Mouse (Mus musculus) forebrain, embryonic 10.5 days (tissue): ENCODE measurements around the gene Fnbp1l. TPM values are rescaled to one million over a fixed set of nuclear protein-coding genes. Genes with fewer than 3 reads are reported as not detected.

Experiments
- DNase-seq: peaks from one replicate; pipeline ENCODE4 v3.0.0-alpha.2; 2017; ENCODE audit warnings: low spot score; ENCODE audit errors: extremely low spot score
- H3K27ac ChIP-seq: fragments of 300-500 bp; sonication (generic); 2 replicates; pipeline ENCODE4 v1.5.1; 2016; ENCODE audit warnings: mild to moderate bottlenecking
- H3K27me3 ChIP-seq: fragments of 300-500 bp; sonication (generic); 2 replicates; pipeline ENCODE4 v1.6.1; 2016; ENCODE audit warnings: mild to moderate bottlenecking; ENCODE audit not compliant: poor library complexity, severe bottlenecking
- H3K36me3 ChIP-seq: fragments of 300-500 bp; sonication (generic); replicated peaks from 2 replicates; pipeline ENCODE4 v1.6.1; 2016; ENCODE audit warnings: mild to moderate bottlenecking, moderate library complexity
- H3K4me1 ChIP-seq: fragments of 300-500 bp; sonication (generic); 2 replicates; pipeline ENCODE4 v1.6.1; 2016
- H3K4me3 ChIP-seq: fragments of 300-500 bp; sonication (generic); 2 replicates; pipeline ENCODE4 v1.5.1; 2016; ENCODE audit warnings: mild to moderate bottlenecking, moderate library complexity
- H3K9me3 ChIP-seq: fragments of 300-500 bp; sonication (generic); 2 replicates; pipeline ENCODE4 v1.6.1; 2016; ENCODE audit warnings: mild to moderate bottlenecking, moderate library complexity
- WGBS: fragments of 180-500 bp; shearing (Covaris S2); methylation state at CpG from one replicate; pipeline ENCODE4 v1.1.7; 2016; 5-methylcytosine and 5-hydroxymethylcytosine counted together
- microRNA-seq: library from miRNA; unstranded; fragments of <30 nt; microRNA quantifications from one replicate; pipeline ENCODE4, GENCODE M21; 2017
- polyA plus RNA-seq: library from polyadenylated mRNA; unstranded; fragments of >200 nt; fragmentation: Nextera tagmentation; extraction: Ambion mirVana; gene quantifications from 2 replicates; pipeline ENCODE4 v1.2.1, GENCODE M21; 2016

Fnbp1l gene
- polyA plus RNA-seq, 1 experiment from 2014 or later, result 58.7 TPM

GRCm38 (mm10) chr3:122497871-122498270 lies 121.6 kb downstream of the Fnbp1l start:
- no peak overlapping the region for H3K4me3 ChIP-seq
- peaks cover 43% of the 10 kb centered on the region for H3K4me1 ChIP-seq
- 91% methylated on average over 6 of the region's 6 CpGs for WGBS
- no peaks in the 10 kb centered on the region for H3K36me3 ChIP-seq
- H3K9me3 ChIP-seq, result no peaks in the 10 kb centered on the region
- DNase-seq, result no peak
- H3K27ac ChIP-seq, result no peak overlapping the region
- H3K27me3 ChIP-seq, result no peaks in the 10 kb centered on the region

- no peak overlapping the region for H3K27ac ChIP-seq
- WGBS, result 92% methylated on average over 6 of the region's 6 CpGs
- no peak for DNase-seq
- peaks cover 63% of the 10 kb centered on the region for H3K4me1 ChIP-seq
- H3K4me3 ChIP-seq, result no peak overlapping the region
- H3K36me3 ChIP-seq, result no peaks in the 10 kb centered on the region
- no peaks in the 10 kb centered on the region for H3K9me3 ChIP-seq
- no peaks in the 10 kb centered on the region for H3K27me3 ChIP-seq
Measured at GRCm38 (mm10) chr3:122494764-122495163, 124.8 kb downstream of the Fnbp1l start.

- no peak for DNase-seq
- Histone ChIP-seq H3K4me3 (peak overlapping the region; percentile 12; the same call in 1 of the 2 replicates), H3K4me1 (peaks cover 75% of the 10 kb centered on the region), H3K9me3 (no peaks in the 10 kb centered on the region), H3K36me3 (no peaks in the 10 kb centered on the region), H3K27ac (peak overlapping the region; percentile 35; the same call in 1 of the 2 replicates), H3K27me3 (no peaks in the 10 kb centered on the region)
- WGBS, result 63% methylated on average over 21 of the region's 21 CpGs
Measured at GRCm38 (mm10) chr3:122492872-122493615, 126.5 kb downstream of the Fnbp1l start.

GRCm38 (mm10) chr3:122492006-122492405 lies 127.5 kb downstream of the Fnbp1l start:
- Histone ChIP-seq H3K4me3 (no peak overlapping the region), H3K9me3 (no peaks in the 10 kb centered on the region), H3K4me1 (peaks cover 81% of the 10 kb centered on the region), H3K36me3 (no peaks in the 10 kb centered on the region), H3K27ac (peak overlapping the region; percentile 35; the same call in 1 of the 2 replicates), H3K27me3 (no peaks in the 10 kb centered on the region)
- DNase-seq, result no peak
- WGBS, result 91% methylated on average over 3 of the region's 3 CpGs

GRCm38 (mm10) chr3:122490574-122490973 lies 128.9 kb downstream of the Fnbp1l start:
- no peak for DNase-seq
- Histone ChIP-seq H3K9me3 (no peaks in the 10 kb centered on the region), H3K36me3 (no peaks in the 10 kb centered on the region), H3K4me1 (peaks cover 73% of the 10 kb centered on the region), H3K4me3 (no peak overlapping the region), H3K27me3 (no peaks in the 10 kb centered on the region), H3K27ac (no peak overlapping the region)
- 85% methylated on average over 6 of the region's 6 CpGs for WGBS

Small RNA genes lying within 50 kb of the gene (microRNA-seq; reads per million reads assigned to microRNA genes)
- gene Mir7657, result not detected

Other genes with a start within 250 kb of the Fnbp1l start
- 3.0 and 3.7 TPM in 2 replicates for gene Pde5a, start 109.2 kb upstream of the Fnbp1l start, polyA plus RNA-seq